Mouse (Mus musculus) liver, adult 2 months (tissue): Measurements from ENCODE around the gene Olfr735. TPM values are rescaled to one million over a fixed set of nuclear protein-coding genes. Genes with fewer than 3 reads are reported as not detected.

Experiments used
- DNase-seq: peaks from one replicate; pipeline ENCODE4 v3.0.0-alpha.2; 2011; ENCODE audit warnings: low read depth, low spot score; ENCODE audit errors: extremely low read depth
- H3K27ac ChIP-seq: fragments of 200-500 bp; replicated peaks from 2 replicates; pipeline ENCODE4 v1.5.1; 2012; ENCODE audit warnings: low read depth, mild to moderate bottlenecking, control low read depth, inconsistent platforms, low read length; ENCODE audit not compliant: insufficient read depth
- H3K27me3 ChIP-seq: fragments of 200-500 bp; 2 replicates; pipeline ENCODE4 v1.6.1; 2012; ENCODE audit warnings: mild to moderate bottlenecking, moderate library complexity, low read length, inconsistent platforms; ENCODE audit not compliant: control insufficient read depth, insufficient read depth
- H3K36me3 ChIP-seq: fragments of 200-500 bp; 2 replicates; pipeline ENCODE4 v1.6.1; 2012; ENCODE audit warnings: low read length, inconsistent platforms; ENCODE audit not compliant: control insufficient read depth, insufficient read depth
- H3K4me1 ChIP-seq: fragments of 200-500 bp; 2 replicates; pipeline ENCODE4 v1.6.1; 2011; ENCODE audit warnings: low read length; ENCODE audit not compliant: control insufficient read depth, insufficient read depth
- H3K4me3 ChIP-seq: fragments of 200-500 bp; 2 replicates; pipeline ENCODE4 v1.5.1; 2011; ENCODE audit warnings: low read depth, mild to moderate bottlenecking, control low read depth, low read length, moderate library complexity; ENCODE audit not compliant: insufficient read depth
- H3K79me2 ChIP-seq: fragments of 200-500 bp; 2 replicates; pipeline ENCODE4 v1.6.1; 2012; ENCODE audit warnings: inconsistent platforms, mild to moderate bottlenecking, low read length, moderate library complexity; ENCODE audit not compliant: control insufficient read depth, insufficient read depth
- H3K9ac ChIP-seq: fragments of 200-500 bp; 2 replicates; pipeline ENCODE4 v1.6.1; 2012; ENCODE audit warnings: low read depth, mild to moderate bottlenecking, control low read depth, inconsistent platforms, low read length
- CTCF ChIP-seq: fragments of 200-500 bp; IDR thresholded peaks from 2 replicates; pipeline ENCODE4 v1.5.1; 2011; ENCODE audit warnings: low read depth, low read length, control low read depth
- POLR2A ChIP-seq: fragments of 200-500 bp; IDR thresholded peaks from 2 replicates; pipeline ENCODE4 v1.6.1; 2011; ENCODE audit warnings: low read length, control low read depth; ENCODE audit not compliant: insufficient read depth; ENCODE audit errors: extremely low read depth
- WGBS: fragments of 180-500 bp; shearing (Covaris S2); methylation state at CpG from one replicate; pipeline ENCODE4 v1.1.7; 2018; 5-methylcytosine and 5-hydroxymethylcytosine counted together
- polyA plus RNA-seq: library from polyadenylated mRNA; depleted of rRNA; stranded (reverse); fragments of >200 nt; gene quantifications from 2 replicates; pipeline ENCODE4 v1.2.3, GENCODE M21; 2012; rRNA removed
- total RNA-seq: library from RNA; depleted of rRNA; stranded (reverse); fragments of >200 nt; gene quantifications from 2 replicates; pipeline ENCODE4 v1.2.3, GENCODE M21; 2014; rRNA removed

Olfr735 gene
- total and polyA plus RNA-seq, 2 experiments: not detected

- DNase-seq: peak; percentile 23
- Histone ChIP-seq H3K27me3 (no peaks in the 10 kb centered on the region), H3K36me3 (no peaks in the 10 kb centered on the region), H3K79me2 (no peaks in the 10 kb centered on the region), H3K4me1 (peaks cover 3% of the 10 kb centered on the region; the same call in 1 of the 2 replicates), H3K27ac (no peak overlapping the region), H3K4me3 (no peak overlapping the region), H3K9ac (no peak overlapping the region)
- no peak for TF ChIP-seq POLR2A
- peak; percentile 83 for TF ChIP-seq CTCF
- 46% methylated on average over 3 of the region's 3 CpGs for WGBS
Measured at GRCm38 (mm10) chr14:50352438-50352837, 3.8 kb upstream of the Olfr735 start.

- H3K9ac ChIP-seq: no peak within 1 kb of the TSS
- no peak for DNase-seq
- H3K4me1 ChIP-seq: no peaks in the 10 kb centered on the region
- H3K79me2 ChIP-seq: no peaks in the 10 kb centered on the region
- no peaks in the 10 kb centered on the region for H3K27me3 ChIP-seq
- no peak for TF ChIP-seq POLR2A
- no peak for TF ChIP-seq CTCF
- no peaks in the 10 kb centered on the region for H3K36me3 ChIP-seq
- no peak within 1 kb of the TSS for H3K27ac ChIP-seq
- H3K4me3 ChIP-seq: no peak within 1 kb of the TSS
- 63% methylated on average over 1 of the region's 1 CpGs for WGBS
Measured at GRCm38 (mm10) chr14:50326661-50327060, 22.0 kb downstream of the Olfr735 start, which contains the start of gene Olfr734. Gene Olfr734, minus strand, starts transcription at chr14:50326761.

GRCm38 (mm10) chr14:50301422-50301821, 47.2 kb downstream of the Olfr735 start, which contains the start of gene Olfr733:
Gene Olfr733, minus strand, starts transcription at chr14:50301522.
- no peak within 1 kb of the TSS for H3K4me3 ChIP-seq
- H3K9ac ChIP-seq: no peak within 1 kb of the TSS
- no peaks in the 10 kb centered on the region for H3K36me3 ChIP-seq
- H3K4me1 ChIP-seq: no peaks in the 10 kb centered on the region
- H3K79me2 ChIP-seq: no peaks in the 10 kb centered on the region
- TF ChIP-seq CTCF: no peak
- TF ChIP-seq POLR2A: no peak
- no peak within 1 kb of the TSS for H3K27ac ChIP-seq
- H3K27me3 ChIP-seq: no peaks in the 10 kb centered on the region
- DNase-seq: no peak

Other genes starting within 250 kb of the Olfr735 start
- gene Olfr727, start 225.7 kb downstream of the Olfr735 start, total RNA-seq: not detected in 2 replicates
- not detected in 2 replicates for gene Olfr727, start 225.7 kb downstream of the Olfr735 start, polyA plus RNA-seq
- not detected in 2 replicates for gene Olfr728, start 206.2 kb downstream of the Olfr735 start, total RNA-seq
- gene Olfr728, start 206.2 kb downstream of the Olfr735 start, polyA plus RNA-seq: not detected in 2 replicates
- gene Olfr729, start 196.0 kb downstream of the Olfr735 start, total RNA-seq: not detected in 2 replicates
- gene Olfr729, start 196.0 kb downstream of the Olfr735 start, polyA plus RNA-seq: not detected in 2 replicates
- gene Olfr730, start 160.7 kb downstream of the Olfr735 start, total RNA-seq: not detected in 2 replicates
- not detected in 2 replicates for gene Olfr730, start 160.7 kb downstream of the Olfr735 start, polyA plus RNA-seq
- not detected in 2 replicates for gene Olfr731, start 107.0 kb downstream of the Olfr735 start, total RNA-seq
- not detected in 2 replicates for gene Olfr731, start 107.0 kb downstream of the Olfr735 start, polyA plus RNA-seq
- not detected in 2 replicates for gene Olfr732, start 64.7 kb downstream of the Olfr735 start, total RNA-seq
- not detected in 2 replicates for gene Olfr732, start 64.7 kb downstream of the Olfr735 start, polyA plus RNA-seq
- gene Olfr733, start 47.4 kb downstream of the Olfr735 start, total RNA-seq: not detected in 2 replicates
- not detected in 2 replicates for gene Olfr733, start 47.4 kb downstream of the Olfr735 start, polyA plus RNA-seq
- not detected in 2 replicates for gene Olfr734, start 22.1 kb downstream of the Olfr735 start, total RNA-seq
- gene Olfr734, start 22.1 kb downstream of the Olfr735 start, polyA plus RNA-seq: not detected in 2 replicates
- gene Tlr11, start 9.0 kb upstream of the Olfr735 start, total RNA-seq: 0.28 and 0.34 TPM in 2 replicates
- 0.10 and 0.17 TPM in 2 replicates for gene Tlr11, start 9.0 kb upstream of the Olfr735 start, polyA plus RNA-seq
- gene Olfr736, start 32.3 kb upstream of the Olfr735 start, total RNA-seq: not detected in 2 replicates
- gene Olfr736, start 32.3 kb upstream of the Olfr735 start, polyA plus RNA-seq: not detected in 2 replicates
- gene Olfr738, start 58.7 kb upstream of the Olfr735 start, total RNA-seq: not detected in 2 replicates
- not detected in 2 replicates for gene Olfr738, start 58.7 kb upstream of the Olfr735 start, polyA plus RNA-seq
- gene Olfr739, start 69.8 kb upstream of the Olfr735 start, total RNA-seq: not detected in 2 replicates
- not detected in 2 replicates for gene Olfr739, start 69.8 kb upstream of the Olfr735 start, polyA plus RNA-seq
- not detected in 2 replicates for gene Olfr740, start 96.7 kb upstream of the Olfr735 start, total RNA-seq
- gene Olfr740, start 96.7 kb upstream of the Olfr735 start, polyA plus RNA-seq: not detected in 2 replicates
- not detected in 2 replicates for gene Olfr741, start 123.9 kb upstream of the Olfr735 start, total RNA-seq
- gene Olfr741, start 123.9 kb upstream of the Olfr735 start, polyA plus RNA-seq: not detected in 2 replicates
- gene Olfr742, start 154.7 kb upstream of the Olfr735 start, total RNA-seq: not detected in 2 replicates
- not detected in 2 replicates for gene Olfr742, start 154.7 kb upstream of the Olfr735 start, polyA plus RNA-seq
- not detected in 2 replicates for gene Olfr743, start 173.0 kb upstream of the Olfr735 start, total RNA-seq
- gene Olfr743, start 173.0 kb upstream of the Olfr735 start, polyA plus RNA-seq: not detected in 2 replicates